Mouse (Mus musculus) C2C12 (cell line): ENCODE measurements around the gene Ttc29.

Experiments used
- CTCF ChIP-seq: IDR thresholded peaks from one replicate; pipeline ENCODE4 v1.5.1; 2011; ENCODE audit not compliant: control insufficient read depth, insufficient read depth, insufficient read length
- MAX ChIP-seq: IDR thresholded peaks from one replicate; pipeline ENCODE4 v1.6.1; 2011; ENCODE audit warnings: mild to moderate bottlenecking, control low read depth
- MYOD1 ChIP-seq: IDR thresholded peaks from one replicate; pipeline ENCODE4 v1.6.1; 2011; ENCODE audit warnings: low read depth; ENCODE audit not compliant: control insufficient read depth, insufficient read length
- MYOG ChIP-seq: IDR thresholded peaks from one replicate; pipeline ENCODE4 v1.6.1; 2011; ENCODE audit not compliant: control insufficient read depth, insufficient read length; ENCODE audit errors: extremely low read depth
- USF1 ChIP-seq: IDR thresholded peaks from one replicate; pipeline ENCODE4 v1.6.1; 2011; ENCODE audit warnings: low read depth, mild to moderate bottlenecking, control low read depth, moderate library complexity

DNA sequence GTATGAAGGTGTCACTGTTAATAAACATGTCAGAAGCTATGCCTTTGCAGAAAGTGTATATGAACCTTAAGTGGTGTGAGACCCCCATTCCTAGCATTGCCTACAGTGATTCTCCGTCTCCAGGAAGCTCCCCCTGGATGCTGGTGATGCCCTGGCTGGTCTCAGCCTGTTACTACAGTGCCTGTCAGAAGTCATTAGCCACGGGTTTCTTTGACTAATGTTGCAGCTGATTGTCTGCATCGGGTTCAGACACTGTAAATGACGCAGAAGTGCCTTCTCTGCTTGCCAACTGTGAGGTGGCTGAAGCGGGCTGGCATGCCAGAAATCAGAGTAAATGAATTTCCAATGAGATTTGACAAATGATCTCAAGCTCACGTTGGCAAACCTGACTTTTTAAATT is 96.4 kb downstream of the Ttc29 start:
- TF ChIP-seq MAX (no peak), USF1 (no peak), CTCF (no peak), MYOG (no peak), MYOD1 (no peak)
